Mouse (Mus musculus): ENCODE measurements at regions not wholly inside any gene's neighbourhood (a gene's known extent, or its start where the extent isn't known, plus 50 kb on each side); places are given as distances from the start of the nearest gene placed in this dataset.

DNA sequence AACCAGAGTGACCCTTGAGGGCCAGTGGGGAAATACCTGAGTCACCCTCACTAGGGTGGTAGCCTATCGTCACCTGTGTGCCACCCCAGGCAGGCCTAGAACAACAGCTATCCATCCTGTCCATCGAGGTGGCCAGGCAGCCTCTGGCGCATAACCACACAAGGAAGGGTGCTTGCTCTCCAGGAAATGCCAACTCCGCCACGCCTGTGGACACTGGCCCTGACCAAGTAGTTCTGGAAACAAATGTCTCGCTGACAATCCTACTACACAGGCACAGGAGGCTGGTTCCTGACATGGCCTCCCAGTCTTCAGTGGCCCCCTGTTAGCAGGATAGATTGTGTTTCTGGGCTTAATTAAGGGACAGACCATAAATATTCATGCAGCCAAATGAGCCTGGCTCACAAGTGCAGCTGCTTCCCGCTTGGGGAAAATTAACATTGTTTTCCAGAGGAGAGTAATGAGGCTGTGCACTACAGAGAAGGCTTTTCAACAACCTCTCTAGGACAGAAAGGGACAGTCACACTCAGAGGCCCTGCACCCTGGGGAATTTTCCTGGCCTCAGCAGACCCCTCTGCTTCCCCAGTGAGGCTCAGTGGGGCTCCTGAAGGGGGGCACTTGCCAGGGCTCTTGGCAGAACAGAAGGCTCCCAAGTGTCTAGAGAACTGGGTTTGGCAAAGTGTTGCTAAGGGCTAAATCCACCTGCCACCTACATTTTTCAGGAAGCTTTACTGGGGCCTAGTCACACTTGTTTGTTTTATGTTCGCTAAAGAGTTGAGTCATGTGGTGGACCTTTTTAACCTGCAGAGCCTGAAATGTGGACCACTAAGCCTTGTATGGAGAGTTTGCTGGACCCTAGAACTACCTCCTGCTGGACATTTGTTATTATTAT, 143.2 kb upstream of the Gm12830 start:
- 89% methylated on average over 8 of the region's 8 CpGs for WGBS
- Histone ChIP-seq H3K4me1 (replicated peaks; ENCODE audit: control insufficient read depth, insufficient read depth, low read length) (no peaks in the 10 kb centered on the region), H3K4me3 (ENCODE audit: control insufficient read depth, insufficient read depth, low read length) (no peak overlapping the region), H3K27ac (ENCODE audit: control insufficient read depth, insufficient read depth, low read length) (no peak overlapping the region), H3K27me3 (ENCODE audit: control insufficient read depth, insufficient read depth, low read length) (no peaks in the 10 kb centered on the region), H3K36me3 (ENCODE audit: control insufficient read depth, insufficient read depth, low read length) (no peaks in the 10 kb centered on the region)
- no peak for TF ChIP-seq POLR2A (IDR thresholded peaks at IDR 0.05; ENCODE audit: control insufficient read depth, extremely low read depth, insufficient read depth, low read length, poor library complexity)
- no peak for TF ChIP-seq CTCF (IDR thresholded peaks at IDR 0.05; ENCODE audit: borderline replicate concordance, control insufficient read depth, extremely low read depth, insufficient read depth, low read length, poor library complexity)
- DNase-seq: no peak

DNA sequence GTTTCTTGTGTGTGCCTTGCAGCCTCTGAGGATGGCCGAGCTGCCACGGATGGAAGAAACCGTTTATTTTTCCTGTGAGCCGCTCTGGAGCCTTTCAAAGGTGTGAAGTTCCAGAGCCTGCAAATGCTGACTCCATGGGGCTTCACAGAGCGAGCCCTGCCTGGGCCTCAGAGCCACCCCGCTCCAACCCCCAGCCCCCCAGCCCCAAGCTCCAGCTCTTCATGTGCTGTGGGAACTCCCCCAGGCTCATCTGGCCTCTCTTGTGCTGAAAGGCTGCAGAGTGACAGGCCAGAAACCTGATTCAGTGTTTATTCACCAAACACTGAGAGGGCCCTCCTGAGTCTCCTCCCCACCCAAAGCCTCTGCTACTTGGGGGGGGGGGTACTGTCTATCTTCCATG, 141.2 kb upstream of the Gm12830 start:
- no peak overlapping the region for H3K27ac ChIP-seq (ENCODE audit: control insufficient read depth, insufficient read depth, low read length)
- no peak for DNase-seq
- no peaks in the 10 kb centered on the region for H3K27me3 ChIP-seq (ENCODE audit: control insufficient read depth, insufficient read depth, low read length)
- TF ChIP-seq POLR2A (IDR thresholded peaks at IDR 0.05; ENCODE audit: control insufficient read depth, extremely low read depth, insufficient read depth, low read length, poor library complexity): no peak
- no peak for TF ChIP-seq CTCF (IDR thresholded peaks at IDR 0.05; ENCODE audit: borderline replicate concordance, control insufficient read depth, extremely low read depth, insufficient read depth, low read length, poor library complexity)
- H3K36me3 ChIP-seq (ENCODE audit: control insufficient read depth, insufficient read depth, low read length): no peaks in the 10 kb centered on the region
- H3K4me3 ChIP-seq (ENCODE audit: control insufficient read depth, insufficient read depth, low read length): no peak overlapping the region
- H3K4me1 ChIP-seq (replicated peaks; ENCODE audit: control insufficient read depth, insufficient read depth, low read length): peaks cover under 1% of the 10 kb centered on the region; the same call in 1 of the 2 replicates
- 87% methylated on average over 6 of the region's 6 CpGs for WGBS

DNA sequence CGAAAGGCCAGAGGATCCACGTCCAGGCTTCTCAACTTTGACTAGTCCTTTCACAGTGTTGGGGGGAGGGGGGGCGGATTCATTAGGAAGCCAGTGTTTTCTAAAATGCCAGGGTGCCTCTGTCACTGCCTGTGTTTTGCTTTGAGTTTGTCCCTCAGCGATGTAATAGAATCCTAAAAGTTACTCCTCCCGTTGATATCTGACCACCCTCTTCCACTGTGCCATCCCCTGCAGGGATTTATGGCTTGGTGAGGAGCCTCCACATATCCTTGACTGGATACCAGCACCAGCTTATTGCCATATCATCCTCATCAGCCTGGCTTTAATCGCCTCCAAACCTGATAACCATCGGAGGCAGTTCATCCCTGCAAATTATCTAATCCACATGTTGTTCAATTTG, 138.6 kb upstream of the Gm12830 start:
- Histone ChIP-seq H3K27ac (ENCODE audit: control insufficient read depth, insufficient read depth, low read length) (no peak overlapping the region), H3K27me3 (ENCODE audit: control insufficient read depth, insufficient read depth, low read length) (no peaks in the 10 kb centered on the region), H3K36me3 (ENCODE audit: control insufficient read depth, insufficient read depth, low read length) (no peaks in the 10 kb centered on the region), H3K4me1 (replicated peaks; ENCODE audit: control insufficient read depth, insufficient read depth, low read length) (peaks cover 6% of the 10 kb centered on the region; the same call in 1 of the 2 replicates), H3K4me3 (ENCODE audit: control insufficient read depth, insufficient read depth, low read length) (no peak overlapping the region)
- DNase-seq: no peak
- TF ChIP-seq POLR2A (IDR thresholded peaks at IDR 0.05; ENCODE audit: control insufficient read depth, extremely low read depth, insufficient read depth, low read length, poor library complexity): no peak
- no peak for TF ChIP-seq CTCF (IDR thresholded peaks at IDR 0.05; ENCODE audit: borderline replicate concordance, control insufficient read depth, extremely low read depth, insufficient read depth, low read length, poor library complexity)
- 94% methylated on average over 7 of the region's 7 CpGs for WGBS

DNA sequence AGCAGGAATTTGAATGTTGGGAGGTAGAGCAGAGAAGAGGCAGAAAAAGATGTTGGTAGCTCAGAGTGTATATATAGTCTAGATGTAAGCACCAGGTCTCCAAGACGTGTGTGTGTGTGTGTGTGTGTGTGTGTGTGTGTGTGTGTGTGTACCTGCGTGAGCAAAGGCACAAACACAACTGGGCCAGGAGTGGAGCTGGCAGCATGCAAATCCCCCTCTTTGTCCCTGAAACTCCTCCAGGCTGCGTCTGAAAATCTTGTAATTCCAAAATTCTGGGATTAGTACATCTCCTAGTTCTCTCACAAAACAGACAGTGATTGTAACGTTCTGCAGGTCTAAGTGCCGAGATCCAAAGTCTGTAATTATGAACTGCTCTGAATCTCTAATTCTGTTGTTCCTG, 137.8 kb upstream of the Gm12830 start:
- Histone ChIP-seq H3K27ac (ENCODE audit: control insufficient read depth, insufficient read depth, low read length) (no peak overlapping the region), H3K27me3 (ENCODE audit: control insufficient read depth, insufficient read depth, low read length) (no peaks in the 10 kb centered on the region), H3K36me3 (ENCODE audit: control insufficient read depth, insufficient read depth, low read length) (no peaks in the 10 kb centered on the region), H3K4me3 (ENCODE audit: control insufficient read depth, insufficient read depth, low read length) (no peak overlapping the region), H3K4me1 (replicated peaks; ENCODE audit: control insufficient read depth, insufficient read depth, low read length) (peaks cover 6% of the 10 kb centered on the region; the same call in 1 of the 2 replicates)
- no peak for DNase-seq
- TF ChIP-seq CTCF (IDR thresholded peaks at IDR 0.05; ENCODE audit: borderline replicate concordance, control insufficient read depth, extremely low read depth, insufficient read depth, low read length, poor library complexity): no peak
- no peak for TF ChIP-seq POLR2A (IDR thresholded peaks at IDR 0.05; ENCODE audit: control insufficient read depth, extremely low read depth, insufficient read depth, low read length, poor library complexity)
- 89% methylated on average over 5 of the region's 5 CpGs for WGBS

DNA sequence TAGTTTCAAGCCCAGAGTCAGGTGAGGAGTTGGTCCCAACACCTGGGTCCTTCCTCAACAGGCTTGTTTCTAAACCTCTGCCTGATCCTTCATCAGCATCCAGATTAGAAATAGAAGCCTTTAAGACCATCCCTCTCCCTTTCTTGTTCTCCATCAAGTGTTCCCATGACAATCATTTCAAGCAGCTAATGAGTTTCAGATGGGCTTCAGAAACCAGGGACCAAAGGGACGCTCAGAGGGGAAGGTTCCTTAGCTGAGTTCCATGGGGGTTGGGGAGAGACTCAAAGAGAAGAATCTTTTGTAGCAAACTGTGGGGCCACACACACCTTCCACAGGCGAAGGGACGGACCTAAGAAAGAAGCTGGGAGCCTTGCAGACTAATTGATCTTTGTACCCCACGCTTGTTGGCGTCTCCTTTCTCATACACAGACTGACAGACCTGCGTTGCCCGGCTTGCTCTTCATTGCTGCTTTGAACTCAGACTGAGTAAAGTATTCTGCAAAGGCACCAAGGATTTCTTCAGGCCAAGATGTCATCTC, 136.6 kb upstream of the Gm12830 start:
- no peak for DNase-seq
- peaks cover 6% of the 10 kb centered on the region; the same call in 1 of the 2 replicates for H3K4me1 ChIP-seq (replicated peaks; ENCODE audit: control insufficient read depth, insufficient read depth, low read length)
- no peaks in the 10 kb centered on the region for H3K36me3 ChIP-seq (ENCODE audit: control insufficient read depth, insufficient read depth, low read length)
- H3K4me3 ChIP-seq (ENCODE audit: control insufficient read depth, insufficient read depth, low read length): no peak overlapping the region
- TF ChIP-seq CTCF (IDR thresholded peaks at IDR 0.05; ENCODE audit: borderline replicate concordance, control insufficient read depth, extremely low read depth, insufficient read depth, low read length, poor library complexity): no peak
- no peak for TF ChIP-seq POLR2A (IDR thresholded peaks at IDR 0.05; ENCODE audit: control insufficient read depth, extremely low read depth, insufficient read depth, low read length, poor library complexity)
- no peak overlapping the region for H3K27ac ChIP-seq (ENCODE audit: control insufficient read depth, insufficient read depth, low read length)
- H3K27me3 ChIP-seq (ENCODE audit: control insufficient read depth, insufficient read depth, low read length): no peaks in the 10 kb centered on the region
- 89% methylated on average over 7 of the region's 7 CpGs for WGBS

DNA sequence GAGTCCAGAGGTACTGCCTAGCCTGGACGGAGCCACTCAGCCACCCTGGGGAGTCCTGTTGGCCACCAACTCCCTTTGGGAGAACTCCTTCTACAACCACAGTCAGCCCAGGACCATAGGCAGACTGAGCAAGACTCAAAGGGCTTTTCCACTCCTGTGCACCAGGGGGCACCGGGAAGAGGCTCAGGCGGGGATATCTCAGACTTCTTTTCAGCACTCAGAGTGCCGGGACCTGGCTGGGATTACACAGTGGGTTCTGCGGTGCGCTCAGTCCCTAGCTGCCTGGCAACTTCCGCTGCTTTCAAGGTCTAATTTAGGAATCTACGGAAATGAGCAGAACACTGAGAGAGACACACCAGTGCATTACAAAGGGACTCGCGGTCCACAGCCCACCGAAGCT, 136.1 kb upstream of the Gm12830 start:
- 11% methylated on average over 11 of the region's 11 CpGs for WGBS
- Histone ChIP-seq H3K4me1 (replicated peaks; ENCODE audit: control insufficient read depth, insufficient read depth, low read length) (peaks cover 6% of the 10 kb centered on the region; the same call in 1 of the 2 replicates), H3K4me3 (ENCODE audit: control insufficient read depth, insufficient read depth, low read length) (no peak overlapping the region), H3K36me3 (ENCODE audit: control insufficient read depth, insufficient read depth, low read length) (no peaks in the 10 kb centered on the region), H3K27me3 (ENCODE audit: control insufficient read depth, insufficient read depth, low read length) (no peaks in the 10 kb centered on the region), H3K27ac (ENCODE audit: control insufficient read depth, insufficient read depth, low read length) (no peak overlapping the region)
- TF ChIP-seq POLR2A (IDR thresholded peaks at IDR 0.05; ENCODE audit: control insufficient read depth, extremely low read depth, insufficient read depth, low read length, poor library complexity) (no peak), CTCF (IDR thresholded peaks at IDR 0.05; ENCODE audit: borderline replicate concordance, control insufficient read depth, extremely low read depth, insufficient read depth, low read length, poor library complexity) (no peak)
- peak; percentile 36 for DNase-seq

All from thymus, adult 2 months (tissue).